Mouse (Mus musculus): ENCODE measurements around the gene Serpina3m. TPM values are rescaled to one million over a fixed set of nuclear protein-coding genes. Genes with fewer than 3 reads are reported as not detected.
"Not testable (repeated sequence)": the region's sequence is repeated elsewhere in the genome, so short reads cannot be mapped to it uniquely, and the experiment has no call there.

Serpina3m gene
- total and polyA plus RNA-seq, 3 experiments = not detected

GRCm38 (mm10) chr12:104379856-104380255, 41.6 kb downstream of the Serpina3m start:
- H3K9ac ChIP-seq (ENCODE audit: low read depth, low read length) = no peak overlapping the region

DNA sequence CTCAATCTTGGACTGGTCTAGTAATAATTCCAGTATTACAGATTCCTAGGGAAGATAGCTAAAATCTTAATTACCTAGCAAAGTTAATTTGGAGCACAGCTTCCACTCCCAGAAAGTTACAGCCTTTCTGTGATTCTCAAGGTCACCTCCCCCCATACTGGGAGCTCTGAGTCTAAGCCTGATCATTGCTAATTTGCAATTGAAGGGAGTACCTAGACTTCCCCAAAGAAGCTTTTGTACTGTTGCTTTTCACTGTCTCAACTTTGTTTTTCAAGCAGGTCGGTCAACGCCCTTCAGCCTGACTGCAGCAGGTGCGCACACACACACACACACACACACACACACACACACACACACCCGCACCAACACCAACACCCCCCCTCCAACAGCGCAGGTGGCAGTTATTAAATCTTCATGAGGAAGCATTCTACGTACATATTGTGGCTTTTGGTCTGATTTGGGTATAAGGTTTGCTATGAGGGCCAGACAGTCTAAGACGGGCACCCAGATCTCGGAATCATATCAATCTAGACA, 42.9 kb downstream of the Serpina3m start:
- WGBS = 80% methylated on average over 8 of the region's 8 CpGs
- DNase-seq; H3K27me3 ChIP-seq (ENCODE audit: control insufficient read depth, insufficient read depth, low read length); intact Hi-C loops (cut with DNase I); H3K4me3 ChIP-seq; H3K4me1 ChIP-seq (ENCODE audit: control insufficient read depth, insufficient read depth, low read length); H3K27ac ChIP-seq; H3K9ac ChIP-seq (ENCODE audit: low read depth, low read length); H3K36me3 ChIP-seq (ENCODE audit: control insufficient read depth, insufficient read depth, low read length); H3K79me2 ChIP-seq (replicated peaks; ENCODE audit: control insufficient read depth, insufficient read depth, low read length): not testable (repeated sequence)

More at GRCm38 (mm10) chr12:104379856-104380255, 41.6 kb downstream of the Serpina3m start:
- Histone ChIP-seq H3K4me1 (ENCODE audit: control insufficient read depth, insufficient read depth, low read length) (no peaks in the 10 kb centered on the region), H3K27me3 (ENCODE audit: control insufficient read depth, insufficient read depth, low read length) (no peaks in the 10 kb centered on the region), H3K27ac (no peak overlapping the region), H3K36me3 (ENCODE audit: control insufficient read depth, insufficient read depth, low read length) (no peaks in the 10 kb centered on the region), H3K4me3 (no peak overlapping the region), H3K79me2 (replicated peaks; ENCODE audit: control insufficient read depth, insufficient read depth, low read length) (no peaks in the 10 kb centered on the region)
- no peak for DNase-seq
- no peak for TF ChIP-seq EP300 (IDR thresholded peaks at IDR 0.05; ENCODE audit: insufficient read depth, low read depth, low read length)
- no peak for TF ChIP-seq CTCF (IDR thresholded peaks at IDR 0.05)
- no peak for TF ChIP-seq POLR2A (IDR thresholded peaks at IDR 0.05; ENCODE audit: insufficient read depth, low read depth, low read length)
- WGBS = 91% methylated on average over 11 of the region's 11 CpGs
- intact Hi-C loops (cut with DNase I) = no loop called here

DNA sequence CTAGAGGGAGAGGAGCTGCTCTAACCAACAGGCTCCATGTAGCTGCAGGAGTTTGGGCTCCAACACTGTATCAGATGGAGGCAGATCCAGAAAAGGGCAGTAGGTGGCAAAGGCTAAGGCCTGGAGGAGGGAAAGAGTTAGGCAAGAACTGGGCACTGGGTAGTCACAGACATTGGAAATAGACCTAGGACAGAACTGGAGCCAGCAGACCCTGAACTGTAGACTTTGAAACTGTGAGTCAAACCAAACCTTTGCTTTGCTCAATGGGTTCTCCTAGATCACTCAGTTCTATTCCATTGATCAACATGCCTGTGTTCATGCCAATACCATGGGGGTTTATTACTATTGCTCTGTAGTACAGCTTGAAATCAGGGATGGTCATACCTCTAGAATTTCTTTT, 47.7 kb downstream of the Serpina3m start:
- H3K9ac ChIP-seq (ENCODE audit: low read depth, low read length); H3K4me3 ChIP-seq; H3K36me3 ChIP-seq (ENCODE audit: control insufficient read depth, insufficient read depth, low read length); H3K27ac ChIP-seq; H3K27me3 ChIP-seq (ENCODE audit: control insufficient read depth, insufficient read depth, low read length); H3K79me2 ChIP-seq (replicated peaks; ENCODE audit: control insufficient read depth, insufficient read depth, low read length); intact Hi-C loops (cut with DNase I); H3K4me1 ChIP-seq (ENCODE audit: control insufficient read depth, insufficient read depth, low read length); DNase-seq: not testable (repeated sequence)

DNA sequence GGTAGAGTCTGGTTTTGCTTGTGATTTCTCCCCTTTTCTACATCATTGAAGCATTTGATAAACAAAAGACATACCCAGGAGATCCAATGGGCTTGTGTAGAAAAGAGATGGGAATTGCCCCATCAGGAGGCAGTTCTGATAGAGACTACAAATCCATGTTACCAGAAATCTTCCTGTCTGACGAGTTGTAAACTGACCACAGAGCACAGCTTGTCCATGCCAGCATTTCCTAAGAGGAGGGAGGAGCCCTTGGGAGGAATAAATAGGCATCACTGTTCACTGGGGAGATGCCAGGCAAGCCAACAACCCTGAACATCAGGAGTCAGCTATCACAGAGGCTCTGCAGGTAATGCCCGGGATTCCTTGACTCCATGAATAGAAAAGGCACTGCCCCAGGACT, 48.6 kb downstream of the Serpina3m start:
- H3K4me1 ChIP-seq (ENCODE audit: control insufficient read depth, insufficient read depth, low read length); H3K27me3 ChIP-seq (ENCODE audit: control insufficient read depth, insufficient read depth, low read length); H3K79me2 ChIP-seq (replicated peaks; ENCODE audit: control insufficient read depth, insufficient read depth, low read length); intact Hi-C loops (cut with DNase I); H3K9ac ChIP-seq (ENCODE audit: low read depth, low read length); H3K4me3 ChIP-seq; DNase-seq; H3K27ac ChIP-seq; H3K36me3 ChIP-seq (ENCODE audit: control insufficient read depth, insufficient read depth, low read length): not testable (repeated sequence)
- 40% methylated on average over 2 of the region's 2 CpGs for WGBS

DNA sequence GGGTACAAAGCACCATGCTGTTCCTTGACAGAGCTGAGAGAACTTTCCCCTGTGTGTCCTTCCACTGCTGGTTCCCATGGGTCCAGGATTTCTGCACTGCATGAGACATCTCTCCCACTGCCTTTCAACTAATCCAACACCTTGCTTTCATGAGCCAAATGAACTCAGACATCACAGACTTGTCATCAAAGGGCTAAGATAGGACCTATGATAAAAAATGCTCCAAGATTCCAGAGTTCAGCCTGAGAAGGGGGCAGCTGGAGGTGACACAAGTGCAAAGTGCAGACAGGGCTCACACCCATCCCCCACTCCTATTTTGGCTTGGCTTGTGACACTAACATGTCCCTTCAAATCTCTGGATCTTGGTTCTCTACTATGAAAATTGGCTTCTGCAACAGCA, 50.2 kb downstream of the Serpina3m start:
- intact Hi-C loops (cut with DNase I) = no loop called here
- Histone ChIP-seq H3K27me3 (ENCODE audit: control insufficient read depth, insufficient read depth, low read length) (no peaks in the 10 kb centered on the region), H3K9ac (ENCODE audit: low read depth, low read length) (no peak overlapping the region), H3K79me2 (replicated peaks; ENCODE audit: control insufficient read depth, insufficient read depth, low read length) (no peaks in the 10 kb centered on the region), H3K4me1 (ENCODE audit: control insufficient read depth, insufficient read depth, low read length) (no peaks in the 10 kb centered on the region), H3K27ac (no peak overlapping the region), H3K4me3 (no peak overlapping the region), H3K36me3 (ENCODE audit: control insufficient read depth, insufficient read depth, low read length) (no peaks in the 10 kb centered on the region)
- DNase-seq = no peak
- TF ChIP-seq POLR2A (IDR thresholded peaks at IDR 0.05; ENCODE audit: insufficient read depth, low read depth, low read length) (no peak), EP300 (IDR thresholded peaks at IDR 0.05; ENCODE audit: insufficient read depth, low read depth, low read length) (no peak), CTCF (IDR thresholded peaks at IDR 0.05) (no peak)

GRCm38 (mm10) chr12:104391057-104391456, 52.8 kb downstream of the Serpina3m start:
- not testable (repeated sequence) for H3K27me3 ChIP-seq (ENCODE audit: control insufficient read depth, insufficient read depth, low read length); H3K4me3 ChIP-seq; H3K9ac ChIP-seq (ENCODE audit: low read depth, low read length); H3K27ac ChIP-seq; H3K79me2 ChIP-seq (replicated peaks; ENCODE audit: control insufficient read depth, insufficient read depth, low read length); H3K36me3 ChIP-seq (ENCODE audit: control insufficient read depth, insufficient read depth, low read length); DNase-seq; H3K4me1 ChIP-seq (ENCODE audit: control insufficient read depth, insufficient read depth, low read length)
- 49% methylated on average over 2 of the region's 2 CpGs for WGBS
- intact Hi-C loops (cut with DNase I) = loop anchor here (5.0 kb wide), 1 partner anchor 244 kb away; no protein-coding TSS in a partner anchor

- TF ChIP-seq POLR2A (IDR thresholded peaks at IDR 0.05; ENCODE audit: insufficient read depth, low read depth, low read length) = no peak
- no peak for TF ChIP-seq CTCF (IDR thresholded peaks at IDR 0.05)
- TF ChIP-seq EP300 (IDR thresholded peaks at IDR 0.05; ENCODE audit: insufficient read depth, low read depth, low read length) = no peak
- 74% methylated on average over 5 of the region's 5 CpGs for WGBS
- no peaks in the 10 kb centered on the region for H3K27me3 ChIP-seq (ENCODE audit: control insufficient read depth, insufficient read depth, low read length)
These were observed 65.7 kb downstream of the Serpina3m start for GRCm38 (mm10) chr12:104403968-104404367.

More at GRCm38 (mm10) chr12:104403968-104404367, 65.7 kb downstream of the Serpina3m start:
- Histone ChIP-seq H3K79me2 (replicated peaks; ENCODE audit: control insufficient read depth, insufficient read depth, low read length) (no peaks in the 10 kb centered on the region), H3K27ac (no peak overlapping the region), H3K4me3 (no peak overlapping the region), H3K4me1 (ENCODE audit: control insufficient read depth, insufficient read depth, low read length) (no peaks in the 10 kb centered on the region), H3K36me3 (ENCODE audit: control insufficient read depth, insufficient read depth, low read length) (no peaks in the 10 kb centered on the region), H3K9ac (ENCODE audit: low read depth, low read length) (no peak overlapping the region)
- intact Hi-C loops (cut with DNase I) = no loop called here
- no peak for DNase-seq
